Mouse (Mus musculus) layer of hippocampus, postnatal 25 days (tissue): ENCODE data around the gene Tomm34. TPM values are rescaled to one million over a fixed set of nuclear protein-coding genes. Genes with fewer than 3 reads are reported as not detected.

Source experiments
- DNase-seq, 2 experiments: peaks; one replicate each; pipeline ENCODE4 v3.0.0; 2022; ENCODE audit warnings: mixed read lengths in 2 of 2, low spot score in 1 of 2; ENCODE audit errors: extremely low spot score in 1 of 2
- total RNA-seq, 2 experiments: library from RNA; stranded (reverse); gene quantifications; 2 replicates each; pipeline ENCODE4 v1.2.3; 2021

Tomm34 gene
- total RNA-seq: 10 to 100 TPM; 86.8 to 95.2 TPM

DNA sequence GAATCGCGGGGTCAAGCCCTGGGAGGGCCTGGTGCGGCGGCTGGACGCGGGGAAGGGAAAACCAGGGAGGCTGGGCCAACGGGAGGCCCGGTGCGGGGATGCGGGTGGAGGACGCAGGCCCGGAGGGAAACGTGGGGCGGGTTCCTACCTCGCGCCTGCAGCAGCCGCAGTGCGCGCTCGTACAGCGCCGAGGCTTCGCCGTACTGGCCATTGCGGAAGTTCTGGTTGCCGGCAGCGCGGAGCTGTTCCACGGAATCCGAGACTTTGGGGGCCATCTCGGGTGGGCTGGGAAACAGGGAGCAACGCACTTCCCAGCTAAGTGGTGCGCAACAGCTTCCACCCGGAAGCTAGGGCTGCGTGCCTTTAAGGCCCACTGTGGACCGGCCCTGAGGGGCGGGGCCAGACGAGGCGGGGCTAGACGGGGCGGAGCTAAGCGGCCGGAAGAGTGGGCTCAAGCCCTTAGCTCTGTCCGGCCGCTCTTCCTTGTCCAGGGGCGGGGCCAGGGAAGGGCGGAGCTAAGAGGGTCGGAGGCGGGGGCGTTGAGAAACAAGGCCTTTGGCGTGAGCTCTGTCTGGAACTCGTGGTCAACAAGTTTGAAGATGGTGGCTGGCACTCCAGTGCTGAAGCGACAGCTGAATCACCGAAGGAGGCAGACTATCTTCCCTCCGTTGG lies at the start of gene Tomm34:
Tomm34 (minus strand) TSS at position 405 of the 672 bp plus-strand sequence.
- DNase-seq: peak; percentile 76 to 80

- DNase-seq: no peak
These were observed 48.5 kb upstream of the Tomm34 start for GRCm38 (mm10) chr2:164119503-164119902.

GRCm38 (mm10) chr2:164115531-164115930 lies 44.6 kb upstream of the Tomm34 start:
- no peak for DNase-seq

DNA sequence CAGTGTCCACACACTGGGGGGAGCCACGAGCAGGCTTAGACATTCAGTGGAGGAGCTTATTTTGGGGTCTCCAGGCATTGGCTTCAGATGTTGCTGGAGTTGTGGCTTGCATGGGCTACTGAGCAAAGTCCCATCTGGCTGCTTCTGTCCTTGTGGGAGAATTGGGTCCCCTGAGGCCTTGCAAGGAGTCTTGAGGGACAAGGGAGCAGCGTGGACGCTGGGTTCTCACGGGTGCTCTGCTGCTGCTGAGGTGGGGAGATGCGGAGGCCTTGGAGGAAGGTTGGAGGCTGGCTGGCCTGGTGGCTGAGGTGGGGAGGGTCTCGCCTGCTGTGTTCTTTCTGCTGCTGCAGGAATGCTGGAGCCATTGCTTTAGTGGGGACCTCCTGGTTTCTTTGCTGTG lies 43.1 kb upstream of the Tomm34 start:
- no peak for DNase-seq

GRCm38 (mm10) chr2:164111546-164111945 lies 40.6 kb upstream of the Tomm34 start:
- DNase-seq: no peak

DNA sequence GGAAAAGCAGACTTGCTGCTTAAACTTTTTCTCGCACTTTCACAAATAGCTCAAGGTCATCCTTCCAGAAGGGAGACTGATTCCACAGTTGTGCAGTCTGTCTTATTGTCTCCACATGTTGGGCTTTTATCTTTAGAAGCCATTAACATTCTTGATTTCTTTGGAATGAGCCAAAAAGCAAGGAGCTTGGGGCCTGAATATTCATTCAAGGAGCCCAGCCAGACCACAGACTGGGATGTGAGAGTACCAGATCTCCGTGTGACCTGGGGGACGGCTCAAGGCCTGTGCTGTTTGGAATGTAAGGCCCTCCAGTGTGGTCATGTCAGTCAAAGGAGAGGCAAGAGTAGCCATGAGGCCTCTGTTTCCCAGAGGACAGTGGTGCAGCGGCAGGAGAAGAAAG lies 37.5 kb upstream of the Tomm34 start:
- no peak for DNase-seq

- no peak for DNase-seq
These were observed 36.3 kb upstream of the Tomm34 start for GRCm38 (mm10) chr2:164107125-164107874.

- no peak for DNase-seq
These were observed 35.5 kb upstream of the Tomm34 start for GRCm38 (mm10) chr2:164106287-164107035.

DNA sequence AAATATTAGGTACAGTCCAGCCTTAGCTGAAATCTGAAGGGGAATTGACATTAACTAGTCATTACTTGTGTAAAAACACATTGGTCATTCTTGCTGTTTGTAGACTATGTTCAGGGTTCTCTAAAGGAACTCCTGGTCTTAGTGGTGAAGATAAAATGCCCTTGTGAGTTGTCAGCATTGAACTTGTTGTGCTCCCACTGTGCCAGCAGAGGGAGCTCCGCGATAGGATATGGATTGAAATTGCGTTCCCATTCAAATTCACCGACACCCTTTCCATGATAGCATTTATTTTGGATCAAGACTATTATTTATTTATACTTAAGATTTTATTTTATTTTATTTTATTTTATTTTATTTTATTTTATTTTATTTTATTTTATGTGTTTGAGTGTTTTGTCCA lies 32.5 kb upstream of the Tomm34 start:
- DNase-seq: peak in 1 of 2 experiments; percentile 85

DNA sequence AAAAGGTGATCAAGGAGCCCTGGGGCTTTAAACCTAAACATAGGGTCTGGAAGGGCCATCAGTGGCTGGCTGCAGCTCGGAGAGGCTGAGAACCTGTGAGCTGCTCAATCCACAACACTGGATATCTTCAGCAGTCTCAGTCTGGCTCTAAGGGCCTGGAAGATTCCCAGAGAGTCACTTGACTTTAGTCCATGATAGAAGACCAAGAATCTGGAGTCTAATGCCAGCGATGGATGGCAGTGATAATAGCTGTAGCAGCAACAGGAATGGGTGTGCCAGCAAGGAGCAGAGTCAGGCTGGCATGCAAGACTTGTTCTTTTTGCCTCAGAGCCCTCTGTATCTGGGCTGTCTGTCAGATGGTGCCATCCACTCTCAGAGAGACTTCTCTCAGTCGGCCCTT lies 31.4 kb upstream of the Tomm34 start:
- no peak for DNase-seq

- DNase-seq: no peak
These were observed 31.0 kb upstream of the Tomm34 start for GRCm38 (mm10) chr2:164101936-164102335.

GRCm38 (mm10) chr2:164098603-164099250 lies 27.8 kb upstream of the Tomm34 start:
- DNase-seq: no peak

DNA sequence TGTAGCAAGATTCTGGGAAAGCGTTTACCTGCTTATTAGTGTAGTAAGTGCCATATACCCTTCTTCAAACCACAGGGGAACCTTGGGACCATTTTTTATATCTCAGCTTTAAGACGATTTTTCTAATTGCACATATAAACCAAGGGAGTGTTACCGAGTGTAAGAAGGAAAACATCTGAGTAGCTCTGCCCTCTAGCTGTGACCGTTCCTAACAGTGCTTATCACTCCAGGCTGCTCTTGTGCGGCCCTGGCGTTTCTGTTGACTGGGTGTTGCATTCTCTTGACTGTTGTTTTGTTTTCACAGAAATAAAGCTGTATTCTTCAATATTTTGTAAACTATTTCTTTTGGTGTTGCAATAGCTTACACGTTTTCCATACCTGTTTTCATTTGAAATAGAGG lies 23.2 kb upstream of the Tomm34 start:
- no peak for DNase-seq

GRCm38 (mm10) chr2:164089508-164089907 lies 18.5 kb upstream of the Tomm34 start:
- no peak for DNase-seq

- DNase-seq: no peak
These were observed 16.5 kb upstream of the Tomm34 start for GRCm38 (mm10) chr2:164087416-164088017.

DNA sequence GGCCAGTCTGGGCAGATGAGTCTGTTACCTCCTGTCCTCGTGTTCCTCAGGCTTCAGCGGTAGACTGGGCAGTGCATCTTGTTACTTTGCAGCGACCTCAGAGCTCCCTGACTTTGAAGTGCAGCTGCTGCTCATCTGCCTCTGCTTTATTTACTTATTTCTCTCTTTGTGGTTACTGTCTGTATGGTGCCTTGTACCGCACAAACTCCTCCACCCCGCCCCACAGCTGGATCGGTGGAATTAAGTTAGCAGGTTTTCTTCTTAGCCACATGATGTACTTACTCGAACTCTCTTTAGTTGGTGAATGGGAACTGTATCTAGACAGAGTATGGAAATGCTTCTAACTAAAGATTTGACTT lies 13.4 kb upstream of the Tomm34 start:
- no peak for DNase-seq

GRCm38 (mm10) chr2:164083609-164084341 lies 12.8 kb upstream of the Tomm34 start:
- no peak for DNase-seq

- no peak for DNase-seq
These were observed 11.2 kb upstream of the Tomm34 start for GRCm38 (mm10) chr2:164082175-164082574.

DNA sequence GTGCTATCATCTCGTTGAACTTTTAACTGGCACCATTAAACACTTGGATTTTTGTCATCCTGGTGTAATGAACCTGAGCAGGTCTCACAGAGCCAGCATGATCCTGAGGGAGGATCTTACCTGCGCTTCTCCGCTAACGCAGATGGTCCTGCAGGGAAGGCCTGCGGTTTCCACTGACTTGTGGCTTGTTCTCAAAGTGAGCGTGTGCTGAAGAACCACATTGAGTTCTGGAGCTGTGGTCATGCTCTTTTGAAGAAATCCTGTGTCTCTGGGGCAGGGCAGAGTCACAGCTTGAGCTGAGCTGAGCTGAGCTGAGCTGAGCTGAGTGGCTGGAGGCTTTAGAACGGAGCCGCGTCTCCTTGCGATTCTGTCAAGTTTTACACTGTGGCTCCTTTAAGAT lies 10.6 kb upstream of the Tomm34 start:
- DNase-seq: no peak

- DNase-seq: no peak
These were observed 8.5 kb upstream of the Tomm34 start for GRCm38 (mm10) chr2:164079488-164079887.
